Mouse (Mus musculus) gastrocnemius, adult 8-10 months (tissue): ENCODE results near the gene Rrp9. TPM values are rescaled to one million over a fixed set of nuclear protein-coding genes. Genes with fewer than 3 reads are reported as not detected.

ENCODE experiments used
- DNase-seq, 2 experiments: peaks; one replicate each; pipeline ENCODE4 v3.0.0; 2022; ENCODE audit warnings: low spot score in 2 of 2
- total RNA-seq, 4 experiments: library from RNA; stranded (reverse); gene quantifications; 2 replicates each; pipeline ENCODE4 v1.2.4; 2022

Gene Rrp9
- total RNA-seq, 4 experiments from 2014 or later = 16.8 to 26.0 (median 20.8) TPM

- no peak for DNase-seq
Observed at GRCm38 (mm10) chr9:106513566-106513965, 37.8 kb downstream of the Rrp9 start.

- no peak for DNase-seq
Observed at GRCm38 (mm10) chr9:106514273-106514672, 38.5 kb downstream of the Rrp9 start, which contains the start of gene Iqcf5. Gene Iqcf5, plus strand, starts transcription at chr9:106514573.

DNA sequence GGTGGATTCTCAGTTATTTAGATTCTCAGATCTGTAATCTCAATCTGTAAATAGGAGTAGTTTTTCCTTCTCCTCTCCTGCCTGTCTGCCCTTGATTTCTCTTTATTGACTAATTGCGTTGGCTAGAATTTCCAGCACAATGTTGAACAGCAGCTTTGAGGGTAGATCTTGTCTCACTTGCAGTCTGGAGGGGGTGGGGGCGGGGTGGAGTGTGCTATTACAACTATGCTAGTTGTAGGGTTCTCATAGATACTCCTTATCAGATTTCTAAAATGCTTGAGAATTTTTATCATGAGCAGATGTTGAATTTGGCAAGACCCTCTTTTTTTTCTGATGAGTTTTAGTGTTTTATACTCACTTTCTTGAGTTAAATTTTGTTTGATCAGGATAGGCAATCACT lies 43.7 kb downstream of the Rrp9 start:
- no peak for DNase-seq

DNA sequence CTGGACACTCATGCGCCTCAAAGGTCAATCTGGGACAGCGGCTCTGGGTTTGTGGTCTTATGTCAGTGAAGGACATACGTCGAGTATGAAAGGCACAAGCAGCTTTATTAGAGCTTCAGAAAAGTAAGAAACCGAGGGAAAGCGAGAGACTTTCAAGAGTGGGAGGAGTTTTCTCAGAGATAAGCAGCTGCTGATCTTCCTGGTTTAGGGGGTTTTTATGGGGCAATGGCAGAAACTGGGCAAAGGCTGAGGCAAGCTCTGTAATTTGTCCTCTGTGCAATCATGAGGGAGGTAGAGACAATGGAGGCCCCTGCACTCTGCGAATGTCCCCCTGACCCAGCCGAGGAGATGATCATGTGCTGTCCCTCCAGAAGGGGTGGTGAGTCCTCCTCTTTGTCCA lies 44.1 kb downstream of the Rrp9 start:
- DNase-seq = no peak

DNA sequence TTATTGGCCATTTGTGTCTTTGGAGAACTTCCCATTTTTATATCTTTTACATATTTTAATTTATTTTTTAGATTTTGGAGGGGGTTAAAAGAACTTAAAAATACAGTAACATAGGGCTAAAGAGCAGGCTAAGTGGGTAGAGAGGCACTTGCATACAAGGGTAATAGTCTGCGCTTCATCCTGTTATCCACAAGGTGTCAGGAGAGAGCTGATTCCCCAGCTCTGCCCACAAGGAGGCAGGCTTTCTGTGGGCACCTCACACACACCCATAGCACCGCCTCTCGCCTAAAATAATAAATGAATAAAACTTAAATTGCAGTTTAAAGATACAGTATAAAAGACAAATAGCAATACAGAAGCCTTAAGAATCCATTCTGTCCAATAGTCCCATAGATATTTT lies 56.1 kb downstream of the Rrp9 start:
- no peak for DNase-seq

GRCm38 (mm10) chr9:106534296-106534695 lies 58.5 kb downstream of the Rrp9 start:
- no peak for DNase-seq

- DNase-seq = no peak
Observed at GRCm38 (mm10) chr9:106534975-106535374, 59.2 kb downstream of the Rrp9 start.

Other genes with a start within 250 kb of the Rrp9 start
- gene Alas1, start 227.3 kb upstream of the Rrp9 start, total RNA-seq = 100 to 1,000 TPM; 175 to 200 (median 179) TPM
- gene Poc1a, start 194.9 kb upstream of the Rrp9 start, total RNA-seq = 1 to 10 TPM in 3 of 4 experiments, under 1 TPM in 1; 0.99 to 1.7 (median 1.3) TPM
- gene Dusp7, start 107.3 kb upstream of the Rrp9 start, total RNA-seq = 10 to 100 TPM; 15.4 to 53.2 (median 35.0) TPM
- gene Rpl29, start 46.5 kb upstream of the Rrp9 start, total RNA-seq = 100 to 1,000 TPM; 259 to 320 (median 274) TPM
- gene Acy1, start 37.6 kb upstream of the Rrp9 start, total RNA-seq = 10 to 100 TPM in 2 of 4 experiments, 1 to 10 TPM in 2; 6.2 to 13.0 (median 9.1) TPM
- 1 to 10 TPM; 2.1 to 3.8 (median 3.3) TPM for gene Abhd14b, start 28.5 kb upstream of the Rrp9 start, total RNA-seq
- gene Abhd14a, start 28.3 kb upstream of the Rrp9 start, total RNA-seq = 10 to 100 TPM; 15.2 to 17.8 (median 16.7) TPM
- 10 to 100 TPM; 49.9 to 70.6 (median 61.3) TPM for gene Pcbp4, start 22.7 kb upstream of the Rrp9 start, total RNA-seq
- gene Gpr62, start 10.0 kb upstream of the Rrp9 start, total RNA-seq = under 1 TPM in 2 of 4 experiments, not detected in 2; 0.12 to 0.43 TPM
- 10 to 100 TPM; 61.1 to 71.7 (median 70.1) TPM for gene Parp3, start 986 bp downstream of the Rrp9 start, total RNA-seq
- not detected for gene Iqcf1, start 24.0 kb downstream of the Rrp9 start, total RNA-seq
- not detected for gene Iqcf5, start 38.6 kb downstream of the Rrp9 start, total RNA-seq
- gene Iqcf3, start 85.7 kb downstream of the Rrp9 start, total RNA-seq = not detected
- gene Iqcf4, start 95.0 kb downstream of the Rrp9 start, total RNA-seq = not detected
- gene Iqcf6, start 150.6 kb downstream of the Rrp9 start, total RNA-seq = not detected
- not detected for gene Grm2, start 180.1 kb downstream of the Rrp9 start, total RNA-seq
- gene Tex264, start 210.0 kb downstream of the Rrp9 start, total RNA-seq = 10 to 100 TPM; 28.1 to 37.7 (median 33.5) TPM